Mouse (Mus musculus) heart, embryonic 11.5 days (tissue): ENCODE measurements around the gene Slc39a1. TPM values are rescaled to one million over a fixed set of nuclear protein-coding genes. Genes with fewer than 3 reads are reported as not detected.
"Not testable (repeated sequence)": the region's sequence is repeated elsewhere in the genome, so short reads cannot be mapped to it uniquely, and the experiment has no call there.

ENCODE experiments used
- ATAC-seq: fragments of 200-750 bp; cut with Nextera tagmentation; replicated peaks from 2 replicates; pipeline ENCODE4 v1.8.0; 2017; ENCODE audit warnings: moderate library complexity; ENCODE audit not compliant: insufficient number of reproducible peaks, low FRiP score, low TSS enrichment
- H3K27ac ChIP-seq: fragments of 300-500 bp; sonication (generic); 2 replicates; pipeline ENCODE4 v1.5.1; 2014; ENCODE audit warnings: mild to moderate bottlenecking, low read depth, low read length
- H3K27me3 ChIP-seq: fragments of 300-500 bp; sonication (generic); 2 replicates; pipeline ENCODE4 v1.6.1; 2014; ENCODE audit warnings: mild to moderate bottlenecking, low read length, mixed read lengths; ENCODE audit not compliant: control insufficient read depth, insufficient read depth
- H3K36me3 ChIP-seq: fragments of 300-500 bp; sonication (generic); 2 replicates; pipeline ENCODE4 v1.6.1; 2014; ENCODE audit warnings: mild to moderate bottlenecking, low read length, moderate library complexity, mixed read lengths; ENCODE audit not compliant: control insufficient read depth, insufficient read depth
- H3K4me1 ChIP-seq: fragments of 300-500 bp; sonication (generic); 2 replicates; pipeline ENCODE4 v1.6.1; 2014; ENCODE audit warnings: low read length; ENCODE audit not compliant: control insufficient read depth, insufficient read depth
- H3K4me2 ChIP-seq: fragments of 300-500 bp; sonication (generic); 2 replicates; pipeline ENCODE4 v1.6.1; 2014; ENCODE audit warnings: mild to moderate bottlenecking, moderate library complexity
- H3K4me3 ChIP-seq: fragments of 300-500 bp; sonication (generic); 2 replicates; pipeline ENCODE4 v1.5.1; 2014; ENCODE audit warnings: low read depth, low read length
- H3K9ac ChIP-seq: fragments of 300-500 bp; sonication (generic); 2 replicates; pipeline ENCODE4 v1.6.1; 2014; ENCODE audit warnings: mild to moderate bottlenecking, low read depth, low read length, moderate library complexity
- H3K9me3 ChIP-seq: fragments of 300-500 bp; sonication (generic); replicated peaks from 2 replicates; pipeline ENCODE4 v1.6.1; 2016; ENCODE audit warnings: low read length; ENCODE audit not compliant: control insufficient read depth
- WGBS: fragments of 180-500 bp; shearing (Covaris S2); extraction: QIAGEN DNeasy Blood & Tissue Kit; methylation state at CpG from one replicate; pipeline ENCODE4 v1.1.7; 2014; ENCODE audit not compliant: insufficient replicate concordance; 5-methylcytosine and 5-hydroxymethylcytosine counted together
- polyA plus RNA-seq: library from polyadenylated mRNA; unstranded; fragments of >200 nt; fragmentation: Nextera tagmentation; extraction: Ambion mirVana; gene quantifications from 2 replicates; pipeline ENCODE4 v1.2.1, GENCODE M21; 2014

Slc39a1 gene
- polyA plus RNA-seq, 1 experiment from 2014 or later, result 80.8 TPM

DNA sequence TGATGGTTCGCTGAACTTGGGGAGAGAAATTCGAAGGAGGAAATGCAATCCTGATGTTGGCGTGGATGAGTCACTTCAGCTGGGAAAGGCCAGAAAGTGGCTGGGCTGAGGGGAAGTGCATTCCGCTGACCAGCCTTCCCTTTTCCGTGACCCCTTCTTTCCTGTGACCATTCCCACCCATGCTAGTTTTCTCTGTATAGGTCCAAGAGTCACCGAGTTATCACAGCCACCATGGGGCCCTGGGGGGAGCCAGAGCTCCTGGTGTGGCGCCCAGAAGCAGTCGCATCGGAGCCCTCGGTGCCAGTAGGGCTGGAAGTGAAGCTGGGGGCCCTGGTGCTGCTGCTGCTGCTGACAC is 751 bp downstream of the Slc39a1 start:
- Histone ChIP-seq H3K4me3 (peak overlapping the region; percentile 81), H3K4me2 (peak overlapping the region; percentile 93), H3K9me3 (no peaks in the 10 kb centered on the region), H3K27ac (peak overlapping the region; percentile 95), H3K4me1 (peaks cover 6% of the 10 kb centered on the region), H3K27me3 (no peaks in the 10 kb centered on the region), H3K36me3 (peaks cover 2% of the 10 kb centered on the region; the same call in 1 of the 2 replicates), H3K9ac (peak overlapping the region; percentile 89)
- under 1% methylated on average over 10 of the region's 10 CpGs for WGBS
- peak; percentile 35; the same call in 1 of the 2 replicates for ATAC-seq

DNA sequence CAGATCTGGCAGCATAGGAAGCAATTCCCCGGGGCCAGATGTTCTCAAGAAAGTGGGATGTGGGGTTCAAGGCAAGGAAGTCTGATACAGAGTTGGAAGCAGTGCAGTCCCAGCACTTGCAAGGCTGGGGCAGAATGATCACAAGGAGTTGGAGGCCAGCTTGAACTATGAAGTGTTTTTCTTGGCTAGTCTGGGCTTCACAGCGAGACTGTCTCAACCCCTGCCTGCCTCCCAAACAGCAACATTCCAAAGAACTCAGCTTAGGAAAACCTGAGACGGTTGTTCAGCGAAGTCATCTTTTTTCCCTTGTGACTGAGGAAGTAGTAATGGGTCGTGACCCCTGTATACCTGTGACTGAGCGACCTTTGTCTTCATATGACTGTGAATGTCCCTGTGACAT is 2.8 kb downstream of the Slc39a1 start:
- Histone ChIP-seq H3K4me2 (no peak overlapping the region), H3K36me3 (peaks cover 2% of the 10 kb centered on the region; the same call in 1 of the 2 replicates), H3K4me1 (peaks cover 9% of the 10 kb centered on the region), H3K9ac (no peak overlapping the region), H3K27ac (no peak overlapping the region), H3K9me3 (no peaks in the 10 kb centered on the region), H3K27me3 (no peaks in the 10 kb centered on the region), H3K4me3 (no peak overlapping the region)
- WGBS, result 76% methylated on average over 6 of the region's 6 CpGs
- ATAC-seq, result no peak

DNA sequence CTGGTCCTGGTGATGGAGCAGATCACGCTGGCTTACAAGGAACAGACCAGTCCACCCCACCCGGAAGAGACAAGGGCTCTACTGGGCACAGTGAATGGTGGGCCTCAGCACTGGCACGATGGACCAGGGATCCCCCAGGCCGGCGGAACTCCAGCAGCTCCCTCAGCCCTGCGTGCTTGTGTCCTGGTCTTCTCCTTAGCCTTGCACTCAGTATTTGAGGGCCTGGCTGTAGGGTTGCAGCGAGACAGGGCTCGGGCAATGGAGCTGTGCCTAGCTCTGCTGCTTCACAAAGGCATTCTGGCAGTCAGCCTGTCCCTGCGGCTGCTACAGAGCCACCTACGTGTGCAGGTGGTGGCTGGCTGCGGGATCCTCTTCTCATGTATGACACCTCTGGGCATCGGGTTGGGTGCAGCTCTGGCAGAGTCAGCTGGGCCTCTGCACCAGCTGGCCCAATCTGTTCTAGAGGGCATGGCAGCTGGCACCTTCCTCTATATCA is 3.8 kb downstream of the Slc39a1 start:
- H3K27ac ChIP-seq, H3K9ac ChIP-seq, ATAC-seq, H3K27me3 ChIP-seq, H3K4me1 ChIP-seq, H3K9me3 ChIP-seq, H3K4me2 ChIP-seq, H3K4me3 ChIP-seq, H3K36me3 ChIP-seq: not testable (repeated sequence)
- WGBS, result 95% methylated on average over 10 of the region's 12 CpGs

- not testable (repeated sequence) for H3K4me1 ChIP-seq, H3K36me3 ChIP-seq, H3K9me3 ChIP-seq, H3K27me3 ChIP-seq, ATAC-seq, H3K27ac ChIP-seq, H3K4me2 ChIP-seq, H3K9ac ChIP-seq, H3K4me3 ChIP-seq
- 76% methylated on average over 2 of the region's 2 CpGs for WGBS
Measured at GRCm38 (mm10) chr3:90252659-90253058, 4.7 kb downstream of the Slc39a1 start.

- H3K4me2 ChIP-seq, H3K27me3 ChIP-seq, H3K9ac ChIP-seq, H3K9me3 ChIP-seq, H3K27ac ChIP-seq, ATAC-seq, H3K4me3 ChIP-seq, H3K36me3 ChIP-seq, H3K4me1 ChIP-seq: not testable (repeated sequence)
- 76% methylated on average over 1 of the region's 1 CpGs for WGBS
Measured at GRCm38 (mm10) chr3:90253174-90253573, 5.2 kb downstream of the Slc39a1 start.

- Histone ChIP-seq H3K27ac (peak within 1 kb of the TSS; percentile 87), H3K4me2 (peak within 1 kb of the TSS; percentile 87), H3K9me3 (no peaks in the 10 kb centered on the region), H3K36me3 (peaks cover 2% of the 10 kb centered on the region; the same call in 1 of the 2 replicates), H3K4me1 (peaks cover 9% of the 10 kb centered on the region), H3K4me3 (peak within 1 kb of the TSS; percentile 91), H3K27me3 (no peaks in the 10 kb centered on the region), H3K9ac (peak within 1 kb of the TSS; percentile 92)
- 3% methylated on average over 40 of the region's 40 CpGs for WGBS
- ATAC-seq, result peak; percentile 96
Measured at GRCm38 (mm10) chr3:90253653-90254418, 5.9 kb downstream of the Slc39a1 start, which contains the start of gene Crtc2. Gene Crtc2, plus strand, starts transcription at chr3:90254163.

DNA sequence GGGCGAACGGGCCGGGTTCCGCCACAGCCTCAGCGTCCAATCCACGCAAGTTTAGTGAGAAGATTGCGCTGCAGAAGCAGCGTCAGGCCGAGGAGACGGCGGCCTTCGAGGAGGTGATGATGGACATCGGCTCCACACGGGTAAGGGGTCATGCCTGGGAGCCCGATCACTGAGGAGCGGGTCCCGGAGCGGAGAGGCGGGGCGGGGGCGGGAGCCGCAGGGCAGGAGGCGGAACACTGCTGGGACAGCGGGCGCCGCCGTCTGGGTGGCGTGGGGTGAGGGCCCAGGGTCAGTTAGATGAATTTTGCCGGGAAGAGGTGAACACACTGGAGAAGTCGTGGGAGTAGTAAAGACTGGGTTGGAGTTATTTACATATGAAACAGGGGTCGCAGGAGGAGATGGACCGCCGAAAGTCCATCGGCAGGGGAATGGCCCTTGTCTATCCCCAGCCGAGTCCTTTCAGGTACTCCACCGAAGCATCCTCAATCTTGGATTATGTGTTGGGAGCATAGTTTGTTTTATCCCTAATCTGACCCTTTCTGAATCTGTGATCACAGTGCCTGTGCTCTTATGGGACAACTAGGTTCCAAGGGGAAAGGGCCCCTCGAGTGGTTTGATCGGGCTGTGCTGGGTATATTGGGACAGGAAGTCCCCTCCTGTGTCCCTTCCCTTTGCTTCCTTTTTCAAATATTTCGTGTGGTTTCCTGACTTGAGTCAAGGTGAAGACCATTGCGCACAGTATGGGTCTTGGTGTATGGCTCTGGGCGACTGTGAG is 6.6 kb downstream of the Slc39a1 start:
- 1% methylated on average over 41 of the region's 41 CpGs for WGBS
- no peaks in the 10 kb centered on the region for H3K27me3 ChIP-seq
- peak overlapping the region; percentile 91 for H3K4me3 ChIP-seq
- ATAC-seq, result peak; percentile 75
- peak overlapping the region; percentile 92 for H3K9ac ChIP-seq
- H3K4me1 ChIP-seq, result peaks cover 6% of the 10 kb centered on the region
- peak overlapping the region; percentile 87 for H3K27ac ChIP-seq
- no peaks in the 10 kb centered on the region for H3K9me3 ChIP-seq
- peaks cover 6% of the 10 kb centered on the region for H3K36me3 ChIP-seq
- peak overlapping the region; percentile 87 for H3K4me2 ChIP-seq

DNA sequence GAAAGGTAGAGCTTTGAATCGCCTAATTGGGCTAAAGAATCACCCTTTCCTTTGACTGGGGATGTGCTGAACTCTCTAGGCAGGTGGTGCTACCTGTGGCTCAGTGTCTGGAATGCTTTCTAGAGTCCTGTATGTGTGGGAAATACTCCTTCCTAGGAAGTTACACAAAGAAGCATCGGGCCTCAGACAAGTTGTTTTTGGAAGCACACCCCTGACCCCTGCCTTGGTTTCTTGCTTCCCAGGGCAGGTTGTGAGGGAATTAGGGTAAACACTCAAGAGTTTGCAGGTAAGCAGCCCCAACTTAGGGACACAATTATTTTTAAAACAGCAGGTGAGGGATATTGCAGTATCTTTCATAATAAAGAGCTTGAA is 7.2 kb downstream of the Slc39a1 start:
- peak overlapping the region; percentile 87 for H3K27ac ChIP-seq
- peak overlapping the region; percentile 92 for H3K9ac ChIP-seq
- H3K36me3 ChIP-seq, result peaks cover 10% of the 10 kb centered on the region
- ATAC-seq, result no peak
- no peaks in the 10 kb centered on the region for H3K9me3 ChIP-seq
- H3K4me1 ChIP-seq, result peaks cover 6% of the 10 kb centered on the region
- H3K27me3 ChIP-seq, result no peaks in the 10 kb centered on the region
- peak overlapping the region; percentile 87 for H3K4me2 ChIP-seq
- WGBS, result 28% methylated on average over 2 of the region's 2 CpGs
- peak overlapping the region; percentile 91 for H3K4me3 ChIP-seq
